Mouse (Mus musculus): ENCODE results near the gene Hnrnpc.
"Not testable (repeated sequence)": the region's sequence is repeated elsewhere in the genome, so short reads cannot be mapped to it uniquely, and the experiment has no call there.

The Hnrnpc gene

GRCm38 (mm10) chr14:52103474-52103855 is 363 bp downstream of the Hnrnpc start:
- no peak for DNase-seq (ENCODE audit: low read depth, low spot score)

- DNase-seq (ENCODE audit: low read depth, low spot score): no peak
Measured at GRCm38 (mm10) chr14:52101285-52102157, 2.3 kb downstream of the Hnrnpc start.

GRCm38 (mm10) chr14:52100170-52100960 is 3.5 kb downstream of the Hnrnpc start:
- no peak for DNase-seq (ENCODE audit: low read depth, low spot score)

- no peak for DNase-seq (ENCODE audit: low read depth, low spot score)
Measured at GRCm38 (mm10) chr14:52099563-52099962, 4.3 kb downstream of the Hnrnpc start.

GRCm38 (mm10) chr14:52098387-52098786 is 5.4 kb downstream of the Hnrnpc start:
- not testable (repeated sequence) for DNase-seq (ENCODE audit: low read depth, low spot score)

DNA sequence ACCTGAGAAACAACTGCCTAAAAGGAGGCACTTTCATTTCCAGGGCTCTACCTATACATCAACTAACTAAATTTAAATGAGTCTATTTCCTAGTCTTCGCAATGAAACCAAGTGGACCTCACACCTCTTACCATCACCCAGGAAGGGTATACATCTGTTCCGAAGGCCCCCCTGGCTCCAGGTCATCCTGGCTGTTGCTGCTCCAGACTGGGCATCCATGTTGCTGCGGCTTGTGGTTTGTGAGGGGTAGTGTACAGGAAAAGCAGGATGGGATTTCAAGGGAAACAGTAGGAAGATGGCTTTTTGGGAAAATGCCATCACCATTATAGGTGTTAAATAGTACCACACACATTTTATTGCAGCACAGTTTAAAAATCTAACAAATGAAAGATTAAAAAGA is 6.6 kb downstream of the Hnrnpc start:
- not testable (repeated sequence) for DNase-seq (ENCODE audit: low read depth, low spot score)

DNA sequence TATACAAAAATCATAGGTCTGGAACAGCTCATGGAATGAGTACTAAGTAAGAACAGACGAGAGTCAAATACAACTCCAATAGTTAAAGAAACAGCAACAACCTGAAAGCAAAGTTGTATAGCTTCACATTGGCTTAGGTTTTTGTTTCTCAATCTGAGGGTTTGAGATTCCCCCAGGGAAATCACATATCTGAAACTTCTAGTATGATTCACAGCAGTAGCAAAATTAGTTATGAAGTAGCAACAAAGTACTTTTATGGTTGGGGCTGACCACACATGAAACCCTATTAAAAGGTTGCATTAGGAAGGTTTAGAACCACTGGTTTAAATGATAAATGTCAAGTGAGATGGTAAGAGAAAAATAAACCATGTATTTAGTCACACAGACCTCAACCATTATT is 9.3 kb downstream of the Hnrnpc start:
- DNase-seq (ENCODE audit: low read depth, low spot score): no peak

DNA sequence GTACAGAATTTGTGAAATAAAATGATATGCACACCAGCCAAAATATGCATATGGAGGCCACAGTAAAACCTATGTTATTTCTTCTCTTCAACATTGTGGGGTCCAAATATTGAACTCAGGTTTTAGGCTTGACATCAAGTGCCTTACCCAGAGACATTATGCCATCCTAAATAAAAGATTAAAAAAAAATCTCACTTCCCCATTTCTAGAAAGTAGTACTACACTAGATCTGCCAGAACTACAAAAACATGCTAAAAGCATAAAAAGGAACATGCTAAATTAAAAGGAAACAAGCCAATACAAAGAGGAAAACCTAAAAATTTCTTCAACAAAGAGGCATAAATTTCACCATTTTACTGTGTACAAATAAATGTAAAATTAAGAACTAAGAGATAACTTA is 20.7 kb downstream of the Hnrnpc start:
- no peak for DNase-seq (ENCODE audit: low read depth, low spot score)

GRCm38 (mm10) chr14:52071599-52072137 is 32.2 kb downstream of the Hnrnpc start:
- DNase-seq (ENCODE audit: low read depth, low spot score): no peak

- DNase-seq (ENCODE audit: low read depth, low spot score): no peak
Measured at GRCm38 (mm10) chr14:52066135-52066534, 37.7 kb downstream of the Hnrnpc start.

DNA sequence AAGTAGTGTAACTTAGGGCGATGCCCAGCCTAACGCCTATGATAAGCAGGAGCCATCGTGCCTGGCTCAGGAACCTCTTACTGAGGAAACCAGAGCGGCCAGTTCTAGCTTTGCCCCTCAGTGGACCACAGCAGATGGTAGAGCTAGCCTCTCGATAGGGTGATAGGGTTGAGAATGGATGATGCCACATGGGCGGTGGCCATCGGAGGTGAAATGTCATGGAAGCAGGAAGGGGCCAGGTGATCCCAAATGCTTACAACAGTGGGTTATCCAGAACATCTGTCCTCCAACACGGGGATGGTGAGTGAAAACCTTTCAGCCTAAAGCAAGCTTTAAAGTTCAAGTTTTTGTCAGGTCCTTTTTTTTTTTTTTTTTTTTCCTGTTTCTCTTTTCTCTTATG is 42.0 kb downstream of the Hnrnpc start:
- DNase-seq (ENCODE audit: low read depth, low spot score): no peak

GRCm38 (mm10) chr14:52060800-52061199 is 43.0 kb downstream of the Hnrnpc start:
- DNase-seq (ENCODE audit: low read depth, low spot score): no peak

- no peak for DNase-seq (ENCODE audit: low read depth, low spot score)
Measured at GRCm38 (mm10) chr14:52059982-52060381, 43.8 kb downstream of the Hnrnpc start.

- not testable (repeated sequence) for DNase-seq (ENCODE audit: low read depth, low spot score)
Measured at GRCm38 (mm10) chr14:52052720-52053119, 51.1 kb downstream of the Hnrnpc start.

DNA sequence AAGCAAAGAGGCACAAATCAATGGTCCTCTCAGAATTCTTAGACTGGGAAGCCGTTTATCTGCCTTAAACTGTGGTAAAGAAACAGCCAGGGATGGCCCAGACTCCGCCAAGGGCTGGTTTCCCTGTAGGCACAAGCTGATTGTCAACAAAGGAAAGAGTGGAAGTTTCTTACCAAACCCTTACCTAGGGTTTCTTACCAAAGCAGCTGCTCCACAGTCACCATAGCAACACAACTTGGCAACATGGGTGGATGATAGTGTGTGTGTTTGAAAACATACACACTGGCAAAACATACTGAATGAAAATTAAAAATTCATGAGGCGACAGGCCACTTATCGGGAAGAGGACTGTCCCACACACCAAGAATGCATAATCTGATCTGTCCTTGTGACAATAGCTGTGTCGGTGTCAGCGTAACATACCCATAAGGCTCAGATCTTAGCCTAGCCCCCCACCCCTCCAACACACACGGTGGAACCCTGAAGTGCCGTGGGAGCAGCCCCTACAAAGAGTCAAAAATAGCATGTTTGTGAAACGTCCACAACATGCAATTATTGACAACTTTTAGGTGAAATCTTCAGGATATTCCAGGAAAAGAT is 57.8 kb downstream of the Hnrnpc start:
- DNase-seq (ENCODE audit: low read depth, low spot score): no peak

GRCm38 (mm10) chr14:52044901-52045678 is 58.7 kb downstream of the Hnrnpc start:
- peak; percentile 20 for DNase-seq (ENCODE audit: low read depth, low spot score)

GRCm38 (mm10) chr14:52043446-52043845 is 60.4 kb downstream of the Hnrnpc start:
- no peak for DNase-seq (ENCODE audit: low read depth, low spot score)

GRCm38 (mm10) chr14:52042359-52042758 is 61.5 kb downstream of the Hnrnpc start, which contains the start of gene Olfr221:
Gene Olfr221 (minus strand): TSS chr14:52042459.
- not testable (repeated sequence) for DNase-seq (ENCODE audit: low read depth, low spot score)

- no peak for DNase-seq (ENCODE audit: low read depth, low spot score)
Measured at GRCm38 (mm10) chr14:52039332-52039731, 64.5 kb downstream of the Hnrnpc start.

GRCm38 (mm10) chr14:52035926-52036325 is 67.9 kb downstream of the Hnrnpc start:
- DNase-seq (ENCODE audit: low read depth, low spot score): no peak

GRCm38 (mm10) chr14:52026342-52026741 is 77.5 kb downstream of the Hnrnpc start:
- no peak for DNase-seq (ENCODE audit: low read depth, low spot score)

All from retina, postnatal 7 days (tissue).